Mouse (Mus musculus) heart, postnatal 0 days (tissue): Measurements from ENCODE around the gene Pcbp3. TPM values are rescaled to one million over a fixed set of nuclear protein-coding genes. Genes with fewer than 3 reads are reported as not detected.
A peak's percentile ranks its signal among the peaks of the same experiment; 100 is the strongest.

Source experiments
- ATAC-seq: fragments of 200-750 bp; cut with Nextera tagmentation; 2 replicates; pipeline ENCODE4 v1.8.0; 2017; ENCODE audit warnings: low read depth, moderate number of reproducible peaks, moderate library complexity; ENCODE audit not compliant: insufficient read depth
- DNase-seq: peaks from one replicate; pipeline ENCODE4 v3.0.0-alpha.2; 2016; ENCODE audit warnings: low spot score
- H3K27ac ChIP-seq: fragments of 300-500 bp; sonication (generic); 2 replicates; pipeline ENCODE4 v1.5.1; 2014; ENCODE audit warnings: low read depth, mild to moderate bottlenecking
- H3K27me3 ChIP-seq: fragments of 300-500 bp; sonication (generic); 2 replicates; pipeline ENCODE4 v1.6.1; 2014; ENCODE audit warnings: low read length, mixed read lengths; ENCODE audit not compliant: control insufficient read depth, insufficient read depth
- H3K36me3 ChIP-seq: fragments of 300-500 bp; sonication (generic); replicated peaks from 2 replicates; pipeline ENCODE4 v1.6.1; 2014; ENCODE audit warnings: low read length, mixed read lengths; ENCODE audit not compliant: control insufficient read depth, insufficient read depth
- H3K4me1 ChIP-seq: fragments of 300-500 bp; sonication (generic); 2 replicates; pipeline ENCODE4 v1.6.1; 2014; ENCODE audit warnings: antibody characterized with exemption; ENCODE audit not compliant: control insufficient read depth, insufficient read depth
- H3K4me2 ChIP-seq: fragments of 300-500 bp; sonication (generic); 2 replicates; pipeline ENCODE4 v1.6.1; 2014; ENCODE audit warnings: low read depth, mild to moderate bottlenecking, low read length, moderate library complexity
- H3K4me3 ChIP-seq: fragments of 300-500 bp; sonication (generic); 2 replicates; pipeline ENCODE4 v1.5.1; 2014; ENCODE audit warnings: low read depth, low read length
- H3K9ac ChIP-seq: fragments of 300-500 bp; sonication (generic); replicated peaks from 2 replicates; pipeline ENCODE4 v1.6.1; 2014; ENCODE audit warnings: low read depth, low read length, mixed read lengths
- H3K9me3 ChIP-seq: fragments of 300-500 bp; sonication (generic); replicated peaks from 2 replicates; pipeline ENCODE4 v1.6.1; 2016; ENCODE audit warnings: low read length; ENCODE audit not compliant: control insufficient read depth
- CTCF ChIP-seq: IDR thresholded peaks from 2 replicates; pipeline ENCODE4 v1.5.1; 2016; ENCODE audit warnings: antibody characterized with exemption, control low read depth, low read depth
- EP300 ChIP-seq: IDR thresholded peaks from 2 replicates; pipeline ENCODE4 v1.6.1; 2016; ENCODE audit warnings: antibody characterized with exemption, low read depth
- WGBS: fragments of 180-500 bp; shearing (Covaris S2); extraction: QIAGEN DNeasy Blood & Tissue Kit; methylation state at CpG from one replicate; pipeline ENCODE4 v1.1.7; 2014; 5-methylcytosine and 5-hydroxymethylcytosine counted together
- polyA plus RNA-seq: library from polyadenylated mRNA; unstranded; fragments of >200 nt; fragmentation: Nextera tagmentation; extraction: Ambion mirVana; gene quantifications from 2 replicates; pipeline ENCODE4 v1.2.1, GENCODE M21; 2015
- total RNA-seq: library from RNA; depleted of rRNA; stranded (reverse); fragments of >200 nt; gene quantifications from 2 replicates; pipeline ENCODE4 v1.2.3, GENCODE M21; 2014; ENCODE audit warnings: low replicate concordance

The Pcbp3 gene
- total and polyA plus RNA-seq, 2 experiments from 2014 or later: 5.6 to 5.9 TPM

DNA sequence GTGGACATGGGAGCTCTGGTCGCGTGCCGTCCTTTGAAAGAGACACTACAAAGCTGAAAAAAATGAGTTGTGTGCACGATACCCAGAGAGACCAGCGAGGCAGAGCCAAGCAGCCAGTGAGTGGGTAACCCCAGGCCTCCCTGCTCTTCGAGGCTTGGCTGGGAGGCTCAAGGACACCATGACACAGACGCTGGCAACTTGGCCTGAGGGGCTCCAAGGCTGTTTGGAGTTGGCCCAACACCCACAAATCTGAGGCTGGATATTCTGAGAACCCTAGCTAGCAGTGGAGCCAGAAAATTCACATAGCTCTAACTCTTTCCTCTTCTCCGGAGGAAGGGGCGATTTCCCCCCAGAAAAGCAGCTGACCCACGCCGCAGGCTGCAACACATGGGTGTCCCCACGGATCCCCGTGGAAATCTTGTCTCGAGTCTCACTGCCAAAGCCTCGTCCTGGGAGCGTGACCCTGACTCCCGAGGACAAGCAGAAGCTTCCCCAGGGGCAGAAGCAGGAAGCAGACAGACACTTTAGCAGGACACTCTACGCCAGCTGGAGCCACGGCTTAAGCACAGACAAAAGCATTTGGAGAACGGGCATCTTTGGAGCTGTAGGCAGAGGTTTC is 230.0 kb downstream of the Pcbp3 start:
- H3K9ac ChIP-seq: no peak overlapping the region
- TF ChIP-seq EP300 (no peak), CTCF (no peak)
- H3K4me1 ChIP-seq: peaks cover 16% of the 10 kb centered on the region
- WGBS: 56% methylated on average over 20 of the region's 20 CpGs
- H3K27ac ChIP-seq: peak overlapping the region; percentile 73
- DNase-seq (no peak), ATAC-seq (no peak)
- no peaks in the 10 kb centered on the region for H3K9me3 ChIP-seq
- no peaks in the 10 kb centered on the region for H3K36me3 ChIP-seq
- H3K4me3 ChIP-seq: no peak overlapping the region
- H3K27me3 ChIP-seq: no peaks in the 10 kb centered on the region
- no peak overlapping the region for H3K4me2 ChIP-seq

GRCm38 (mm10) chr10:76729631-76730620 is 231.8 kb downstream of the Pcbp3 start:
- TF ChIP-seq EP300: no peak
- no peak for TF ChIP-seq CTCF
- peak overlapping the region; percentile 36 for H3K27ac ChIP-seq
- 66% methylated on average over 19 of the region's 19 CpGs for WGBS
- H3K36me3 ChIP-seq: no peaks in the 10 kb centered on the region
- no peak overlapping the region for H3K9ac ChIP-seq
- H3K4me2 ChIP-seq: no peak overlapping the region
- H3K9me3 ChIP-seq: no peaks in the 10 kb centered on the region
- H3K27me3 ChIP-seq: no peaks in the 10 kb centered on the region
- no peak for ATAC-seq
- peak; percentile 55 for DNase-seq
- peaks cover 16% of the 10 kb centered on the region for H3K4me1 ChIP-seq
- no peak overlapping the region for H3K4me3 ChIP-seq

GRCm38 (mm10) chr10:76728369-76728768 is 233.3 kb downstream of the Pcbp3 start:
- DNase-seq: peak; percentile 72
- H3K4me2 ChIP-seq: no peak overlapping the region
- 17% methylated on average over 11 of the region's 11 CpGs for WGBS

GRCm38 (mm10) chr10:76727301-76727700 is 234.4 kb downstream of the Pcbp3 start:
- H3K4me3 ChIP-seq: no peak overlapping the region
- H3K36me3 ChIP-seq: 0 out of 2 replicates have a peak, but pooled peaks cover 6% of the 10 kb centered on the region
- no peak for DNase-seq
- no peaks in the 10 kb centered on the region for H3K27me3 ChIP-seq
- H3K4me1 ChIP-seq: no peaks in the 10 kb centered on the region; the same call in 1 of the 2 replicates
- H3K27ac ChIP-seq: no peak overlapping the region
- no peak overlapping the region for H3K9ac ChIP-seq
- TF ChIP-seq CTCF (no peak), EP300 (no peak)
- no peaks in the 10 kb centered on the region for H3K9me3 ChIP-seq
- 88% methylated on average over 7 of the region's 7 CpGs for WGBS
- no peak for ATAC-seq
- H3K4me2 ChIP-seq: no peak overlapping the region

More at GRCm38 (mm10) chr10:76728369-76728768, 233.3 kb downstream of the Pcbp3 start:
- TF ChIP-seq CTCF (peak; percentile 81), EP300 (no peak)
- no peak overlapping the region for H3K9ac ChIP-seq
- no peak overlapping the region for H3K27ac ChIP-seq
- no peaks in the 10 kb centered on the region for H3K9me3 ChIP-seq
- H3K4me1 ChIP-seq: peaks cover 11% of the 10 kb centered on the region
- H3K4me3 ChIP-seq: no peak overlapping the region
- H3K36me3 ChIP-seq: no peaks in the 10 kb centered on the region
- H3K27me3 ChIP-seq: no peaks in the 10 kb centered on the region
- no peak for ATAC-seq

DNA sequence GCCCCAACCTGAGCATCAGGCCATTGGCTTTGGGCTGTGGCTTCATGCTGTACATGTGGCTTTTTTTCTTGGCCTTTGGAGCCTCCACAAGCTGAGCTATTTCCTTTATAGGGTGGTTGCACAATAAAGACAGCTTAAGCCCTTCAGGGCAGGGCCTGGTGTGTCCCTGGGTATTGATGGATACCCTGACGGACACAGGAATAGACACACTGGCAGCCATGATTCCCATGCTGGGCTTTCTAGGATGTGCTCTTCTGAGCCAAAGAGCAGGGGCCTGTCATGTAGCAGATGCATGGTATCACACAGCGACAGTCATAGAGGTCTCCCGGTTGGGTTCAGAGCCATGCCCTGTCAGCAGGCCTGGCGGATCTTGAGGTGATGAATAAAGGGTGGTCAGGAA is 234.8 kb downstream of the Pcbp3 start:
- ATAC-seq: no peak
- 78% methylated on average over 4 of the region's 4 CpGs for WGBS
- no peak overlapping the region for H3K27ac ChIP-seq
- no peak overlapping the region for H3K4me2 ChIP-seq
- 0 out of 2 replicates have a peak, but pooled peaks cover 6% of the 10 kb centered on the region for H3K36me3 ChIP-seq
- H3K9me3 ChIP-seq: no peaks in the 10 kb centered on the region
- H3K9ac ChIP-seq: no peak overlapping the region
- H3K4me3 ChIP-seq: no peak overlapping the region
- H3K4me1 ChIP-seq: no peaks in the 10 kb centered on the region; the same call in 1 of the 2 replicates
- no peak for TF ChIP-seq CTCF
- TF ChIP-seq EP300: no peak
- no peaks in the 10 kb centered on the region for H3K27me3 ChIP-seq
- no peak for DNase-seq
